Mouse (Mus musculus) A20 (cell line): Measurements from ENCODE around the gene Zfp280b.
"Not testable (repeated sequence)": the region's sequence is repeated elsewhere in the genome, so short reads cannot be mapped to it uniquely, and the experiment has no call there.

Experiments used
- DNase-seq: peaks from one replicate; pipeline ENCODE4 v3.0.0-alpha.2; 2011; ENCODE audit warnings: low read depth, low spot score

The Zfp280b gene

DNA sequence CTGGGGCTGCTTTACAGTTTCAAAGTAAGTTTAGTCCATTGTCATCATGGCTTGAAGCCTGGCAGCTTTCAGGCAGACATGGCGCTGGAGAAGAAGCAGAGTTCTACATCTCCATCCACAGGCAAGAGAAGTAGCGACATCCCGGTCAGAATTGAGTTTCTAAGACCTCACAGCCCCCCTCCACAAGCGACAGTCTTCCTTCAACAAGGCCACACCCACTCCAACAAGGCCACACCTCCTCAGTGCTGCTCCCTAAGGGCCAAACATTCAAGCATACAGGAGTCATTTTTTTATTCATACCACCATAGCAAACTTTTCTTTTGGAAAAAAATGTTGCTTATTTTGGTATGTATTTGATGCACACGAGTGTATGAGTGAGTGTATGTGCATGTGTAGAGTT lies 2.0 kb upstream of the Zfp280b start:
- DNase-seq = peak; percentile 45

DNA sequence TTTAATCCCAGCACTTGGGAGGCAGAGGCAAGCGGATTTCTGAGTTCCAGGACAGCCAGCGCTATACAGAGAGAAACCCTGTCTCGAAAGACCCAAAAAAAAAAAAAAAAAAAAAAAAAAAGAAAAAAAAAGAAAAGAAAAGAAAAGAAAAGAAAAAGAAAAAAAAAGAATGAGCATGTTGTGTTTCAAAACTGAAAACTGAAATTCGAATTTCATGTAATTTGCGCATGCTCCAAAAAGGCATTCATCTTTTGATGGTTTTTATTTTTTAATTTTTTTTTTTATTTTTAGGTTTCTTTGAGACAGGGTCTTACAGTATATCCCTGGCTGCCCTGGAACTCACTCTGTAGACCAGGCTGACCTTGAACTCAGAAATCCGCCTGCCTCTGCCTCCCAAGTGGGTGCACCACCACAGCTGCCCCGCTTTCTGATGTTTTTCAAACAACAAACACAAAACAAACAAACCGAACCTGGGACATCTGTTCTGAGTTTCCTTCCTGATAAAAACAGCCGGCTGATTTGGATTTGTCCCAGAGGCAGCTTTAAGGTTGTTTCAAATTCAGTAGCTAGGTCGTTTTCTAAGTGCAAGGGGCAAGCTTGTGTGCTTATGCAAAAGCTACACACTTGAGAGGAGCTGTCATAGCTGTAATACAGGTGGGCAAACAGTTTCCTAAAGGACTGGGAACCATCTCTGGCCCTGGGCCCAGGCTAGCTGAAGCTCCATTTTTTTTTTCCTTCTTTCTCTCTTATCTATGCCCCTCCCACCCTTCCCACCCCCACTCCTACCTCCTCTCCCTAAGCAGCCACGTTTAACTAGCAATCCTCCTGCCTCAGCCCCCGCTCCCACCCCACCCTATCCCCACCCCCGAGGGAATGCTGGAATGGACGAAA lies 694 bp upstream of the Zfp280b start:
- DNase-seq = no peak

DNA sequence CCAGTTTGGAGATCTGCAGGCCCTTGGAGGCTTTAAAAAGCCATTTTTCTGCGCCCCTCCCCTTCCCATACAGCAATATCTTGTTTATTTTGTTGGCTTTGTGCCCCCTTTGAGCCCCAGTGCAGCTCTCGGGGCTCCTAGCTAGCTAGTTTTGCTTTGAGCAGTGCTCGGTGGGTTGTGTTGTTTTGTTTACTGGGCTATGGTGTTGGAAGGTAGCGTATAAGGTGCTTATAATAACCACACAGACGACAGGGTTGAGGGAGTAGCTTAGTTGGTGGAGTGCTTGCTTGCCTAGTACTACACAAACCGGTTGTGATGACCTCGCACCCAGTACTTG lies 637 bp downstream of the Zfp280b start:
- DNase-seq = peak; percentile 63

DNA sequence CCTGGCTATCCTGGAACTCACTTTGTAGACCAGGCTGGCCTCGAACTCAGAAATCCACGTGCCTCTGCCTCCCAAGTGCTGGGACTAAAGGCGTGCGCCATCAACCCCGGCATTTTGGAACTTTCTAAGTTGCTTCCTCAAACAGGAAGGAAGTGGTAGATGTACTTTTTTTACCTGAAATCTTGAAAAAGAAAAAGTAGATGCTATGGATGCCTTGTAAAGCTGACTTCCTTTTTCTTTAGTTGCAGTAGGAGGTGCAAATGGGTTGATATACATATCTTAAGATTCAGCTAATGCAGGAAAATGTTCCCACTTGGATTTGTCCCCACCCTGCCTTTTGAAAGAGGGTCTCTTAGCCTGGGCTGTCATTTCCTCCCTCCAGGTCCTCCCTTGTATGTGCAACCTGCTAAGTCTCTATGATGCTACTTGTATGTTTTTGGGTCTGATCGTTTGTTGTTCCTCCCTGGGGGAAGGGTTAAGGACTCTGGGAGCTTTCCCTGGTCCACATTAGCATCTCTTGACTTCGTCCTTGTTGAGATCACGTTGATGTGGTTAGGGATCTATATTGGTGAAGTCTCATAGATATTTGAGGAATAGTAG lies 1.7 kb downstream of the Zfp280b start:
- DNase-seq = peak; percentile 30

DNA sequence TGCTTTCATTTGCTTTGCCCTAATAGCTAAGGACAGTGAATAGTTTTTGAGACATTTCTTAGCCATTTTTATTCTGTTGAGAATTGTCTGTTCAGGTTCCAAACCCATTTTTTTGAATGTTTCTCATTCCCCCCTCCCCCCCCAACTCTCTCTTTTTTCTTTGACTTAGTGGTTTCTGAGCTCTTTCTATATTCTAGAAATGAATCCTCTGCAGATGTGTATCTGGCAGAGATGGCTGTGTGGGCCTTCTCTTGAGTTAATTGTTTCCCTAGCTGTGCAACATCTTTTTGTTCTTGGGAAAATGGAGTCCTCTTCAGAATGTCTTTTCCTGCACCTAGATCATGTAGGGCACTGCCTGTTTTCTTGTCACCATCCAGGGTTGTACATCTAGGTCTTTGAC lies 2.8 kb downstream of the Zfp280b start:
- no peak for DNase-seq

DNA sequence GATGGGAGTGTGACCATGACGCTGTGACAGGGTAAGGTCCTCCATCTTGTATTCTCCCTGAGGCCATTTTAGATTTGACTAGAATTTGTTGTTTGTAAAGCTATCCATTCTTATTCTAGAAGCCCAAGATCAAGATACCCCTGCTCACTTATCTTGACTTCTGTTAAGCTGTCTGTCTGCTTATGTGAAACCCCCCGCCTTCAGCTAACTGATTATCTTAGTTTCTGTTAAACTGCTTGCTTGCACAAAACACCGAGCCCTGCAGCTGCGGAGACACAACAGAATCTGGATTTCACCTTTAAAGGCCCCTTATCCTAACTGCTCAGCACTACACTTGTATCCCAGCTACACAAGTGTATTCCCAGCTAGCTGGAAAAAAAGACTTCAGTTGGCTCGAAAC lies 4.5 kb downstream of the Zfp280b start:
- no peak for DNase-seq

DNA sequence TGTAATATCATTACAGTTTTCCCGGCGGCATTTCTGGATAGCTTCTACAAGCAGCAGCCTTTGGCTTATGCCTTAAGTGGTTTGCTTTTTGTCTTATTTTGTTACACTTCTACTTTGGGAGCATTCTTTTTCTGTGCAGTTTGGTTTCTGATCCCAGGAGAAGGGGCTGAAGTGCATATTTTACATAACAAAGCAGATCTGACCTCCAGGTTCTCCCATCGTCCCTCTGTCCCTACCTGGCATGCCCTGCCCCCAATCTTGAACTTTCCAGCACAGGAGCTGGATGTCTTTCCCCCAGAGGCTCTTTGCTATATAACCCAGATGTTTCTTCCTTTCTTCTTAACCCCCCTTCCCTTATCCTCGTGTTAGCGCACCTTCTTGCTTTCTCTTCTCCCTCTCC lies 12.9 kb downstream of the Zfp280b start:
- no peak for DNase-seq

DNA sequence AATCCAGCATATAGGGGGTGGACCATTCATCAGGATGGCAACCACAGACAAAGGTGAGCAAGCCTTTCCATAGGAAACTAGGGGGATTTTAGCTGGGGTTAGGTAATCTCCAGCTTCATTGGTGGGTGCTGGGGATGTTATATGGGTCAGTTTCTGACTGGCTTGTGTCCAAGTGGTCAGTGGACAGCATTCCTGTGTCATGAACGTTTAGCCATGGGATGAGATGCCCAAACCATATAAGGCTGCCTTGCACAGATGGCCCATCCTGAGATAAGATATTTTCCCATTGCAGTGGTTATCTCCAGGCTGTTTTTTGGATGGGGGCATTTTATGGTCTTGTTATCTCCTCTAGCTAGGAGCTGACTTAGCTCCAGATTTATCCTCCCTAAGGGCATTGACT lies 14.3 kb downstream of the Zfp280b start:
- no peak for DNase-seq

DNA sequence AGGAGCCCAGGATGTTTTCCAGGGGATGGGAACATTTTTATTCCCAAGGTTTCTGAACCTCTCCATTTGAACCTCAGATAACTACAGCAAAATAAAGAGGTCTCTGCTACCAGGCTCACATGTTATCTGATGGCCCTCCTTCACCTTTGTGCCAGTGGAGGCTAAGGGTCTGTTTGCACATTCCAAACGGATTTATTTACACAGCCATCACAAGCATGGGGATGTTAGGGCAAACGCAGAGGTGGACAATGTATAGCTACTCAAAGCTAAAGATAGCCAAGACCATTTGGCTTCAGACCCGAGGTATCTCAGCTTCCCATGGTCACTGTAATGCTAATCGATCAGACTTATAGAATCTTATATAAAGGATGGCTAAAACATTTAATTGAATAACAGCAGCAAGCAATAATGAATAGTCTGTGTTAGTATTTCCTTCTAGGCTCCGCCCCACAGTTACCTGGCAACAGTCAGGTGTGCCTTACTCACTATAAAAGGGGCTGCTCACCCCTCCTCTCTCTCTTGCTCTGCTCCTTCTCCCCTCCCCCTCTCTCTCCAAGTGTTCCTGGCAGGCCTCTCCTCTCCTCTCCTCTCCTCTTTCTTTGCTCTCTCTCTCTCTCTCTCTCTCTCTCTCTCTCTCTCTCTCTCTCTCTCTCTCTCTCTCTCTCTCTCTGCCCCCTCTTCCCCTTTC lies 14.9 kb downstream of the Zfp280b start:
- DNase-seq = no peak

DNA sequence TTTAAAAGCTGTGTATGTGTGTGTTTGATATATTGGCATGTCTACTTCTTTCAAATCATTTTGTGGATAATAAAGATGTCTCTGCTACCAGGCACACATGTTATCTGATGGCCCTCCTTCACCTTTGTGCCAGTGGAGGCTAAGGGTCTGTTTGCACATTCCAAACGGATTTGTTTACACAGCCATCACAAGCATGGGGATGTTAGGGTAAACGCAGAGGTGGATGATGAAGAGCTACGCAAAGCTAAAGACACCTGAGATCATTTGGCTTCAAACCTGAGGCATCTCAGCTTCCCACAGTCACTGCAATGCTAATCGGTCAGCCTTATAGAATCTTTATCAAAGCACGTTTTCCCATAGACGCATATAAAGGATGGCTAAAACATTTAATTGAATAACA lies 16.5 kb downstream of the Zfp280b start:
- no peak for DNase-seq

DNA sequence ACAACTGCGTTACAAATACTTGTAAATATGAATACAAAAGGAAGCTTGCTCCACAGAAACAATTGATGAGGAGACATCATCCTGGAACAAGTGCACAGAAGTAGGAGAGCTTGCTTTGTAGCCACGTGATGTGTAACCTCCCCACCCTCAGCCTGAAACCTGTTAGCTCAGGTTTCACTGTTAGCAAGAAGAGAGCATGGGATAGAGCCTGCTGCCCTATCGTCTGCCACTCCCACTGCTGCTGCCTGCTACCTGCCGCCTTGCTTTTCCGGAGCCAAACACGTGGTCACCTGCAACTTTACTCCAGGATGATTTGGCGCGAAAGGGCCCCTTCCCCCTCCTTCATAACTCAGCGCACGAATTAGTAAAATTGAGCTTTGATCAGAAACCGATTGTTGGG lies 19.4 kb downstream of the Zfp280b start:
- DNase-seq = no peak

DNA sequence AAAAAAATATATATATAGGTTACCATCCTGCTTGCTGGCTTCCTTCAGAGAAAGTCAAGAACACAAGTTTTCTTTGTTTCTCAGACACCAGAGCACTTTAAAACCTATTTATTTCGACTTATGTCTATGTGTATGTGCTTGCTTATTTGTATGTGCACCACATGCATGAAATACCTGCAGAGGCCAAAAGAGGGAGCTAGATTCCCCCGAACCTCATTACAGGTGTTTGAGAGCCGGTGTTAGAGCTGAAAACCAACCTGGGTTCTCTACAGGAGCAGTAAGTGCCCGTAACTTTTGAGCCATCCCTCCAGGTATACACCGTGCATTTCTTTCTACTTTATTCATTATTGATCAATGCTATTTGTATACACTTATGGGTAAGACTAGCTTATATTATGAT lies 30.0 kb downstream of the Zfp280b start:
- DNase-seq = no peak

DNA sequence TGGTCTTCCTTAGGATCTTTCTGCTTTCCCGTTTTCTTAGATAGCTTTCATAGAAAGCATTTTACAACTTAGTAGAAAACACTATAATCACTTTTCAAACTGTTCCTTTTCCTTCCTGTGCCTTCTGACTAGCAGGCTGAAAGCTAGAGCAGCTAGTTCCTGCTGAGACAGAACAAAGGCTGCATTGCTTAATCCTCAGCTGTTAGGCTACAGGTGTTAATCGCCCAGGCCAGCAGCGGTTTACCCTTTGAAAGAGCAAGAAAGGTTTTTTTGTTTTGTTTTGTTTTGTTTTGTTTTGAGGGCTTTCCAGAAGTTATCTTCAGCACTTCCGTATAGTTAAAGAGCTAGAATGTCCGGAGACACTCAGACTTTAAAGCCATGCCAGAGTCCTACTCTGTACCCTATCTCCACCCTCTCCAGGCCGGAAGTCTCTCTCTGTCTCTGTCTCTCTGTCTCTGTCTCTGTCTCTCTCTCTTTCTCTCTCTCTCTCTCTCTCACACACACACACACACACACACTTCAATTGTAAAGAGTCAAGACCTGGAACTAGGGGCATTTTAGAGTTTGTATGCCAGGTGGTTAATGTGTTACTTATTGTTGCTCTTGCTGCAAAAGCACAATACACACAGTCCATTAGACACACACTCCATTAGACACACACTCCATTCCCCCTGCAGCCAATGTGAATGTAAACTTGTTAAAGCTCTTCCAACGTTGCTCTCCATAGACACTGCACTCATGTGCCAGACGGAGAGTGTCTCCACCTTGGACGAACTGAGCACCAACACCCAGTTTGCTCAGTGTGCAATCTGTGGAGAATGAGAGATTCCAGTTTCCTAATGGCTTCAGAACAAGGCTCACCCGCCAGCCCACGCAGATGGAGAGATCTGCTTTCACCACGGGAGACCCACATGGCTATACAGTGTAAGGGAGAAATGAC lies 35.5 kb downstream of the Zfp280b start:
- peak; percentile 19 for DNase-seq

DNA sequence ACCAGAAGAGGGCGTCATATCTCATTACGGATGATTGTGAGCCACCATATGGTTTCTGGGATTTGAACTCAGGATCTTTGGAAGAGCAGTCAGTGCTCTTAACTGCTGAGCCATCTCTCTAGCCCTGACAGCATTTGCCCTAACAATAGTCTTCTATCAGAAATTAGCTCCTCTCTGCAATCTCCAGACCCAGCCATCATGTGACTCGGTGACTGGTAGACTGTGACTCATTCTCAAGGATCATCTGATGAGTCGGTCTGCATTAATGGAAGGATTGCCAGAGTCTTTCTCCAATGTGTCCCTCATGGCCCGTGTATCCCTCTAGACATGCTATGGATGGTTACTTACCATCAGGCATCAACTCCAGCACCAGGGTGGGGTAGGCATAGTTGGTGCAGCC lies 39.6 kb downstream of the Zfp280b start:
- not testable (repeated sequence) for DNase-seq

DNA sequence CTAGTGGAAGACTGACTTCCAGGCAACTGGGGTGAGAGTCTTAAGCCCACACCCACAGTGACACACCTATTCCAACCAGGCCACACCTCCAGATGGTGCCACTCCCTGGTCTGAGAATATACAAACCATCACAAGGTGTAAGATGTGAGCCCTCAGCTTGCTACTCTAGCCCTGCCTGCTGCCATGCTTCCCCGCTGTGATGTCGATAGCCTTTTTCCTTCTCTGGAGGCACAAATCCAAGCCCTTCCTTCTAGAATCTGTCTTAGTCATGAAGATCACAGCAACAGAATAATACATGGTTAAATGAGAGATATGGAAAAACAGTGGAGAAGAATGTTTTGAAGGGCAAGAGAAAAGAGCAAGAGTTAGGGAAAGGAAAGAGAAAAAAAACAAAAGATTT lies 44.6 kb downstream of the Zfp280b start:
- DNase-seq = not testable (repeated sequence)
